Mouse (Mus musculus): ENCODE results near the gene Macf1. TPM values are rescaled to one million over a fixed set of nuclear protein-coding genes. Genes with fewer than 3 reads are reported as not detected.
"Not testable (repeated sequence)": the region's sequence is repeated elsewhere in the genome, so short reads cannot be mapped to it uniquely, and the experiment has no call there.

The Macf1 gene
- total RNA-seq, 4 experiments from 2014 or later: 137 to 199 (median 157) TPM

DNA sequence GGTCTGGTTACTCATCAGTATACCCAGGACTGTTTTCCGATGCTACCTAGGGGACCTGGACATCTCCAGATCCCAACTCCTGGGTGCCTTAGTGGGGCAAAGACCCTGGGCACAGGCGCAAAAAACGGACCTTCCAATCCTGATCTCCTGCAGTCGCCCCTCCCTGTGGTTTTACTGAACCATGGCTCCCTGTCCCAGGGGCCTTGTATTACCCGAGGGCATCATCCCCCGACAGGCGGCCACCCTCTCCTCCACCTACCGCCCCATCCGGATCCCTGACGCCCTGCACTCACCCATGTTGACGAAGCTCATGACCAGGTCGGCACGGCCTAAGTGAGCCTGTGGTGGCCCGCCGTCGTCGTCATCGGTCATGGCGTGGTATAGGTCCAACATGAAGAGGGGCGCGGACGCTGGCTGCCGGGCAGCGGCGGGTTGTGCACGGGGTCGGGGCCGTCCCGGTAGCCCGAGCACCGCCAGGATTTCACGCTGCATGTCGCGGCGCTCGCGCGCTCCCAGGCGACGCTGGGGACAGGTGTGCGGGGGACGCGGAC lies 342.0 kb downstream of the Macf1 start:
- no peak for DNase-seq

DNA sequence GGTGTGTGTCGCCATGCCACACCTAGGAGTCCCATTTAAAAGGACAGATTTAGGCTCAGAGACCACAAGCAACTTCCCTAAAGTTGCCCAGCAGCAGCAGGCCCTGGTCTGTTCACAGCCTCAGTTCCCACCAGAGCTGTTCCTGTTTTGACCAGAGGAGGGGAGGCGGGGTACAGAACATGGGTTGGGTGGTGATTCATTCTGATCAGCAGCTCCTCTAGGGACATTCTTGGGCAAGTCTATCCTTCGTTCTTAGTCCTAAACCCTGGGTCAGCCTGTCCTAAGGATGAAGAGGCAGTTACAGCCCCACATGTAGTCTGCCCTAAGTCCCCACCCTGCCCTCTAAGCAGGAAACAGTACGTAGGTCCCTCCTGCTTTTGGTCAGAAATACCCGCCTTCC lies 343.9 kb downstream of the Macf1 start:
- DNase-seq: no peak

- DNase-seq: no peak
These were observed 346.5 kb downstream of the Macf1 start for GRCm38 (mm10) chr4:123337693-123338092.

- no peak for DNase-seq
These were observed 348.2 kb downstream of the Macf1 start for GRCm38 (mm10) chr4:123335796-123336585.

GRCm38 (mm10) chr4:123335244-123335643 lies 348.9 kb downstream of the Macf1 start:
- DNase-seq: not testable (repeated sequence)

GRCm38 (mm10) chr4:123334177-123334576 lies 350.0 kb downstream of the Macf1 start:
- DNase-seq: no peak

- DNase-seq: no peak
These were observed 351.0 kb downstream of the Macf1 start for GRCm38 (mm10) chr4:123333151-123333550.

DNA sequence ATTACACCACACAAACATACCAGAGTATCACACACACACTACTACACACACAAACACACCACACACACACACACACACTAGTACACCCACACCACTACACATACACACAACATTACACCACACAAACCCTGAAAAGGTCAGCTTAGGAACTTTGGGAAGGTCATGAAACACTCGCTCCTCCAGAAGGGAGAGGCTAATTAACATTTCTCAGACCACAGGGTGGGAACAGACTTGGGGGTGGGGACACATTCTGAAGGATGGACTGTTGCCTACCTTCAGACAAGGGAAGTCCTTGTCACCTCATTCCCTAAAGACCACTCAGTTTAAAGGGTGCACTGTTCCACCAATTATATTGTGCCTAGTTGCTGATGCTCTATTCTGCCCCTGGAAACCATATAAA lies 352.2 kb downstream of the Macf1 start:
- DNase-seq: not testable (repeated sequence)

DNA sequence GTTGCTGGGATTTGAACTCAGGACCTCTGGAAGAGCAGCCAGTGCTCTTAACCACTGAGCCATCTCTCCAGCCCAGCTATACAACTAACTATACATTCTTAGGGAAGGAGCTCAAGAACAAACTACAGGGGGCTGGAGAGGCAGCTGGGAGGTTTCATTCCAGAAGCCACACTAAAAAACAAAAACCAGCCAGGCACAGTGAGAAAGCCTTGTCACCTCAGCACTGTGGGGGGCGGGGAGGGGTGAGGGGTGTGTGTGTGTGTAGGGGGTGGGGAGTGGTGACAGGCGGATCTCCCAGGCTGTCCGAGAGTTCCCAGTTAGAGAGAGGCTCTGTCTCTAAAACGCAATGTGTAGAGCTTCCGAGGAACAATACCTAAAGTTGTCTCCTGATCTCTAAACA lies 352.8 kb downstream of the Macf1 start:
- no peak for DNase-seq

DNA sequence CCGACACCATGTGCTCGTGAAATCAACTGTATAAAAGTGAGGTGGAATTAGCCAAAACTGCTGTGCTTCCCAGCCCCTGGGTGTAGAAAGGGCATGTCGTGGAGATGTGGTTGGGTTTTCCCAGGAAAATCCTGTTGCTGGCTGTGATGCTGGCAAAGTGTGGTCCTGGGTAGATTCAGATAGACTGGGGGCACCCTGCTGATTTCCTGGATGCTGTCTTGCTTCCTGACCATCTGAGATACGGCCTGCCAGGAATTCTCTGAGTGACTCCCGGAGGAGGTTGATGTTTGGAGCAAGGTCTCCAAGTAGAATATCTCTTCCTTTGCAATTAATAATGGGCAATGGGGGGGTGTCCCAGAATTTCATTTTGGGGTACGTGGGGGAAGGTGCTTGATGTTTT lies 355.2 kb downstream of the Macf1 start:
- no peak for DNase-seq

GRCm38 (mm10) chr4:123327630-123328029 lies 356.5 kb downstream of the Macf1 start:
- DNase-seq: no peak

GRCm38 (mm10) chr4:123326087-123326486 lies 358.1 kb downstream of the Macf1 start:
- no peak for DNase-seq

GRCm38 (mm10) chr4:123323534-123323933 lies 360.6 kb downstream of the Macf1 start, which contains the start of gene Oxct2a:
Gene Oxct2a, minus strand, starts transcription at chr4:123323634.
- DNase-seq: no peak

DNA sequence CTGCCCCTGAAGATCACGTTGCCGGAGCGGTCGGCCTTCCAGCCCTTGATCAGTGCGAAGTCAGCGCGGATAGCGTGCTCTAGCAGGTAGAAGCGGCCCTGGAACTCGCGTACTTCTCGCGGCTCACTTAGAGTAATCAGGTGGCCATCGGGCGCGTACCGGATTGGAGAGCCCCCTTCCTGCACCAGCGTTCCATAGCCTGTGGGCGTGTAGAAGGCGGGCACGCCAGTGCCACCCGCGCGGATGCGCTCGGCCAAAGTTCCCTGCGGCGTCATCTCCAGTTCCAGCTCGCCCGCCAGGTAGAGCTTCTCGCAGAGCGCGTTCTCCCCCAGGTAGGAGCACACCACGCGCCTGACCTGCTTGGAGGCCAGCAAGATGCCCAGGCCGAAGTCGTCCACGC lies 361.2 kb downstream of the Macf1 start:
- not testable (repeated sequence) for DNase-seq

DNA sequence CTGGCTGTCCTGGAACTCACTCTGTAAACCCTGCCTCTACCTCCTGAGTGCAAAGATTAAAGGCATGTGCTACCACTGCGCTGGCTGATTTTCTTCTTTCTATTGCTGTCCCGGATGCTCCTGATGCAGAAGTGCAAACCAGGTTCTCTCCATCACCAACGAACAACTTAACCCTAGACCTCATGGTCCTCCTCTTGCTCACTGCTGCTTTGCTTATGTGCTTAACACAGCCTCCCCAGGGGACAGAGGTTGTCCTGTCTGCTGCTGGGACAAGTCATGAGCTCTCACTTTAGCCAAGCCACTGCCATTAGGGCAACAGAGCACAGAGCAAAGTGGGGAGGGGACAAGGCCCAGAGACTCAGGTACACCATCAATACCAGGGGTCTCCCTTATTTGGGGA lies 369.7 kb downstream of the Macf1 start:
- no peak for DNase-seq

- DNase-seq: no peak
These were observed 371.1 kb downstream of the Macf1 start for GRCm38 (mm10) chr4:123313010-123313409.

- DNase-seq: no peak
These were observed 372.3 kb downstream of the Macf1 start for GRCm38 (mm10) chr4:123311845-123312244.

DNA sequence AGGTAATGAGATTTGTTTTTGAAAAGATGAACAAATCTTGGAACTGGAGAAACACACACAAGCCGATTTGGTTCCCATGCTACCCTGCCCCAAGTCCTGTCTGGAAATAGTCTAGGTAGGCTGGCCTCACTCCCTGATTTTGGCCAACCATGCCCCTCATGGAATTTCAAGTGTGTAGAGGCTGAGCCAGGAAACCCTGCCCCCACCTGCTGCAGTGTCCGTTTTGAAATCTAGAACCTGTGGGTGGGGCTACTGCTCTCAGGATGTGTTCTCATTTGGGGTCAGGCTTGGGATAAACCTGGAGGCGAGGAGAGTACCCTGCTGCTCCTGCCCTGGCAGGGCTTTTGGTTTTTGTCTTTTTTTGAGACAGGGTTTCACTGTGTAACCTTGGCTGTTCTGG lies 375.9 kb downstream of the Macf1 start:
- DNase-seq: no peak

DNA sequence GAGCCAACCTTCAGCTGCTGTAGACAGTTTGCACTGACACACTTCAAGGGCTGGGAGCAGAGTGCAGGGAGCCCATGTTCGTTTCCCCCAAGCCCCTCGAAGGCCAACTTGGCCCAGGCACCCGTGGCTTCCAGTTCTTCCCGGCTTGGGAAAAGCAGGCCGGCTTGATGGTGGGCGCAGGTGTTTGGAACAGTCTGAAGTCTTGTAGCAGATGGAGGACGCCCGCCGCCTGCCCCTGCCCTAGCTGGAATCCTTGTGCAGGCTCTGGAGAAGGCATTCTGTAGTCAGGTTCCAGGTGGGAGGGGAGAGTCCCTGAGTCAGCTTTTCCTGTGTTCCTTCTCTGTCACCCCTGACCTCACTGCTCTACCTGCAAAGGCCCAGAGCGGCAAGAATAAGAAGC lies 377.2 kb downstream of the Macf1 start:
- DNase-seq: no peak

DNA sequence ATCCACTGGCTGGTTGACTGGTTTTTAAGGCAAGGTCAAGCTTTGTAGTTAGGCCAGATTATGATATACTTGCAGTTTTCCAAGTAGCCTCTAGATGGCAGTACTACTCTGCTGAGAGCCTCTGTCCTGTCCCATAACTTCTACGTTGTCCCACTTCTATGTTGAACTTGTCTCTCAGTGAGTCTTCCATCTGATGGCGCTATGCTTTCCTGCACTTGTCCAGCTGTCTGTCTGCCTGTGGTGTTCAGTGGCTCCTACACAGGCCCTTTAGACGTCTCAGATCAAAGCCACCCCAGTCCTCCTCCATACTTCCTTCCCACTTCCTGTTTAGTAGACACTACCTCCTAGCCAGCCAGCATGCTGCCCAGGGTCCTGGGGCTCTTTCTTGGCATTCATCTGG lies 378.4 kb downstream of the Macf1 start:
- DNase-seq: no peak
